Mouse (Mus musculus) kidney, postnatal 0 days (tissue): Measurements from ENCODE around the gene Nxpe4. TPM values are rescaled to one million over a fixed set of nuclear protein-coding genes. Genes with fewer than 3 reads are reported as not detected.
"Not testable (repeated sequence)": the region's sequence is repeated elsewhere in the genome, so short reads cannot be mapped to it uniquely, and the experiment has no call there.

Source experiments
- ATAC-seq: fragments of 200-750 bp; cut with Nextera tagmentation; replicated peaks from 2 replicates; pipeline ENCODE4 v1.8.0; 2017; ENCODE audit warnings: low read depth, moderate number of reproducible peaks, moderate TSS enrichment, moderate library complexity; ENCODE audit not compliant: low FRiP score
- DNase-seq: peaks from one replicate; pipeline ENCODE4 v3.0.0-alpha.2; 2016; ENCODE audit warnings: low spot score
- H3K27ac ChIP-seq: fragments of 300-500 bp; sonication (generic); 2 replicates; pipeline ENCODE4 v1.5.1; 2014; ENCODE audit warnings: mild to moderate bottlenecking
- H3K27me3 ChIP-seq: fragments of 300-500 bp; sonication (generic); 2 replicates; pipeline ENCODE4 v1.6.1; 2014; ENCODE audit warnings: low read length, mixed read lengths; ENCODE audit not compliant: insufficient read depth
- H3K36me3 ChIP-seq: fragments of 300-500 bp; sonication (generic); 2 replicates; pipeline ENCODE4 v1.6.1; 2014; ENCODE audit warnings: low read length, mixed read lengths; ENCODE audit not compliant: insufficient read depth
- H3K4me1 ChIP-seq: fragments of 300-500 bp; sonication (generic); replicated peaks from 2 replicates; pipeline ENCODE4 v1.6.1; 2014; ENCODE audit warnings: antibody characterized with exemption, low read length, mixed read lengths; ENCODE audit not compliant: insufficient read depth
- H3K4me2 ChIP-seq: fragments of 300-500 bp; sonication (generic); 2 replicates; pipeline ENCODE4 v1.6.1; 2014; ENCODE audit warnings: mild to moderate bottlenecking, low read length, moderate library complexity, mixed read lengths
- H3K4me3 ChIP-seq: fragments of 300-500 bp; sonication (generic); replicated peaks from 2 replicates; pipeline ENCODE4 v1.5.1; 2014; ENCODE audit warnings: low read depth, low read length
- H3K9ac ChIP-seq: fragments of 300-500 bp; sonication (generic); 2 replicates; pipeline ENCODE4 v1.6.1; 2014; ENCODE audit warnings: low read depth, low read length
- H3K9me3 ChIP-seq: fragments of 300-500 bp; sonication (generic); replicated peaks from 2 replicates; pipeline ENCODE4 v1.6.1; 2016; ENCODE audit warnings: low read length, inconsistent platforms, mixed read lengths
- CTCF ChIP-seq: IDR thresholded peaks from 2 replicates; pipeline ENCODE4 v1.5.1; 2016; ENCODE audit warnings: antibody characterized with exemption, low read depth, mild to moderate bottlenecking, moderate library complexity
- WGBS: fragments of 180-500 bp; shearing (Covaris S2); extraction: QIAGEN DNeasy Blood & Tissue Kit; methylation state at CpG from one replicate; pipeline ENCODE4 v1.1.7; 2014; 5-methylcytosine and 5-hydroxymethylcytosine counted together
- polyA plus RNA-seq: library from polyadenylated mRNA; unstranded; fragments of >200 nt; fragmentation: Nextera tagmentation; extraction: Ambion mirVana; gene quantifications from 2 replicates; pipeline ENCODE4 v1.2.1, GENCODE M21; 2015

The Nxpe4 gene
- polyA plus RNA-seq, 1 experiment from 2014 or later: 8.9 TPM

DNA sequence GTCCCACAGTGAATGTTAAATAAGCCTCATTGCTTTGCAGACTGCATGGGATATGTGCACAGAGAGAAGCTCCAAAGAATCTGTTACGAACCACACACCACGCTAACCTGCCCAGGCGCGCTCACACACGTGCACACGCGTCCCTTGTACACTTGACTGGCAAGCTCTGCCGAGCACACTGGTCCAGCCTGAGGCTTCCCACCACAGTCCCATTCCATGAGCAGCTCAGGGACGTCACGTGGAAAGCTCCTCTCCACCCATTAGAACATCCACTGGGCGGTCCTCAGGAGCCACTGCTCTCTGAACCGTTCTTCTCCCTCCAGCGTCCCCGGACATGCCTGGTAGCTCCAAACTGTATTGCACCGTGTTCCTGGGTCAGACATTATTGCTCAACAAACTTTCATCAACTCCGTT is 105.2 kb downstream of the Nxpe4 start:
- no peak overlapping the region for H3K27ac ChIP-seq
- no peaks in the 10 kb centered on the region for H3K9me3 ChIP-seq
- no peak overlapping the region for H3K9ac ChIP-seq
- no peaks in the 10 kb centered on the region for H3K27me3 ChIP-seq
- DNase-seq (peak; percentile 78), ATAC-seq (peak; percentile 73)
- no peaks in the 10 kb centered on the region for H3K4me1 ChIP-seq
- no peaks in the 10 kb centered on the region for H3K36me3 ChIP-seq
- H3K4me3 ChIP-seq: peak overlapping the region; percentile 27
- no peak for TF ChIP-seq CTCF
- H3K4me2 ChIP-seq: peak overlapping the region; percentile 81
- under 1% methylated on average over 16 of the region's 16 CpGs for WGBS

DNA sequence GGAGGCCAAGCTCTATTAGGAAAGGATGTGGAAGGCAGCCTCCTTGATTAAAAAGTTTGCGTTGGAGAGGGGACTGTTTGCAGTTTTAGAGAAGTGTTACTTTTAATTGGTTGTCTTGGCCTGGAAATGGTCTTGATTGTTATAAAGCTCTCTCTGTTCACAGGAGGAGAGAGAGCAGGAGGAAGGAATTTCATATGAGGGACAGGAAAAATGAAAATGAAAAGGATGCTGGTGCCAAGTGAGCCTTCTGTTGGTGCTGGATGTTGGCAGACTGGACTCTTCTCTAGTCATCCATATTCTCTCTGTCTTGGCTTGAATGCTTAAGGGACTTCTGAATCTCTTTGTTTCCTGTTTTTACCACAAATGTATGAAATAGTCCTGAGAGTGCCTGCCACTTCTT is 106.1 kb downstream of the Nxpe4 start:
- peak; percentile 26 for DNase-seq
- no peak for TF ChIP-seq CTCF
- no peaks in the 10 kb centered on the region for H3K36me3 ChIP-seq
- H3K27ac ChIP-seq: no peak overlapping the region
- H3K9ac ChIP-seq: no peak overlapping the region
- no peak overlapping the region for H3K4me2 ChIP-seq
- ATAC-seq: no peak
- WGBS: 46% methylated on average over 1 of the region's 1 CpGs
- no peak overlapping the region for H3K4me3 ChIP-seq
- no peaks in the 10 kb centered on the region for H3K4me1 ChIP-seq
- H3K27me3 ChIP-seq: no peaks in the 10 kb centered on the region
- no peaks in the 10 kb centered on the region for H3K9me3 ChIP-seq

DNA sequence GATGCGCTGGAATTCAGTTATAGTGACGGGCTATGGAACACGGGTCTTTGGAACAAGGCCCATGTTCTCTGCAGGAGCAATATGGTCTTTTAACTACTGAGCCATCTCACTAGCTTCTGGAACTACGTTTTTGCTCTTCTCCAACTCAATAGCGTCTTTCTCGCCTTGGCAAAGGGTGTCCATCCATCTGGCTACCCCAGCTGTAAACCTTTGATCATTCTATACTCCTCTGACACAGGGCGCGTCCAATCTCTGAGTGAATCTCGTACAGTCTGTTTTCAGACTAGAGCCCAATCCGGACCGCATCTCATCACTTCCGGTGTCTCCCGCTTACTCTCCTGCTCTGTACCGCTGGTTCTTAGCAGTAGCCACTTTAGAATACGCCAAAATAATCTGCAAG is 115.0 kb downstream of the Nxpe4 start:
- no peak overlapping the region for H3K4me2 ChIP-seq
- no peak for TF ChIP-seq CTCF
- no peaks in the 10 kb centered on the region for H3K27me3 ChIP-seq
- ATAC-seq (no peak), DNase-seq (no peak)
- no peaks in the 10 kb centered on the region for H3K36me3 ChIP-seq
- H3K4me1 ChIP-seq: no peaks in the 10 kb centered on the region
- no peak overlapping the region for H3K9ac ChIP-seq
- no peaks in the 10 kb centered on the region for H3K9me3 ChIP-seq
- no peak overlapping the region for H3K27ac ChIP-seq
- no peak overlapping the region for H3K4me3 ChIP-seq
- WGBS: 87% methylated on average over 15 of the region's 15 CpGs

DNA sequence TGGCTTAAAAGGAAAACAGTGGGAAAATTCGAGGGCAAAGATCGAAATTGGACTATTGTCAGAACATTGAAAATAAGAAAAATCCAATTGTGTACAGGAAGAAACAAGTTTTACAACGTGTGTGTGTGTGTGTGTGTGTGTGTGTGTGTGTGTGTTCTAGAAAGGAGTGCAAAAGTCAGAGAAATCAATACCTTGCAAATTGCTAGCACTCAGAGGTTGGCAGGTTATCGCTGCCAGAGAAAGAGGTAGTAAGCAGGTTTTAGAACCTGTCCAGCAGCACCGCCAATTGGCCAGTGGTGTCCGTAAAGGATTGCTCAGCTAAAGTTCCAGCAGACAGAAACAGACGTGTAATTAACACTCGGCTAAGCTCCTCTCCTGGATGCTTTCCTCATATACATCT is 122.4 kb downstream of the Nxpe4 start:
- WGBS: 91% methylated on average over 8 of the region's 8 CpGs
- DNase-seq (no peak), ATAC-seq (no peak)
- Histone ChIP-seq H3K9ac (no peak overlapping the region), H3K27ac (no peak overlapping the region), H3K4me2 (no peak overlapping the region), H3K4me3 (no peak overlapping the region), H3K9me3 (no peaks in the 10 kb centered on the region), H3K36me3 (no peaks in the 10 kb centered on the region), H3K4me1 (no peaks in the 10 kb centered on the region), H3K27me3 (no peaks in the 10 kb centered on the region)
- TF ChIP-seq CTCF: no peak

DNA sequence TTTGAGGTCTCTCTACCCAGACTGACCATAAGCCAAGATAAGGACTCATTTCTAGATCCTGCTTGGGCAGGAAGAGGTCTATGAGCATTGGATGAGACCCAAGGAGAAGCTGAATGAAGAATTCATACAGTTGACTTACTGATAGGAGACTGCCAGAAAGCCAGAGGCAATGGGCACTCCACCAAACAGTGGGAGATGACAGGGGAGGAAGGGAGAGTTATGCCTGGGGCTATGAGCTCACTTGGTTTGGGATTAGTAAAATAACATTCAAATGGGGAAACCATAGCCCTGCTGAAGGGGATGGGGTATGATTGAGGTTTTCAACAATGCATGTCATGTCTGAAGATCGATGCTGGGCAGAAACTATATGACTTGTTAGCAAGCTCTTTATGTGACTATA is 128.5 kb downstream of the Nxpe4 start:
- ATAC-seq: no peak
- no peak for DNase-seq
- H3K36me3 ChIP-seq: no peaks in the 10 kb centered on the region
- H3K27ac ChIP-seq: no peak overlapping the region
- no peaks in the 10 kb centered on the region for H3K9me3 ChIP-seq
- 97% methylated on average over 1 of the region's 1 CpGs for WGBS
- no peaks in the 10 kb centered on the region for H3K4me1 ChIP-seq
- no peak overlapping the region for H3K4me2 ChIP-seq
- no peak for TF ChIP-seq CTCF
- no peaks in the 10 kb centered on the region for H3K27me3 ChIP-seq
- no peak overlapping the region for H3K9ac ChIP-seq
- H3K4me3 ChIP-seq: no peak overlapping the region

DNA sequence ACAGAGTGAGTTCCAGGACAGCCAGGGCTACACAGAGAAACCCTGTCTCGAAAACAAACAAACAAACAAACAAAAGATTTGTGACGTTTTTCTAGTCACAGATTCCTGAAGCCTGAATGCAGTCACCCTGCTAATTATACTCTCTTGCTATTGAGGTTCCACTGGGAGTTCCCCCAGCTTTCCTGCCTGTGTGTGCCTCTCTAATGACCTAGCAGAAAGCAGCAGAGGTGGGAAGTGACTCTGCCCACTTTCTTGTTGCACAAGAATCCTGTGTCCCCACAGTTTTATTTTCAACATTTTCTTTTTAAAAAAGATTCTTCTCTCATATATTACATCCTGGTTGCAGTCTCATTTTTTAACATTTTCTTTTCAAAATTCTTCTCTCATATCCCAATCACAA is 132.9 kb downstream of the Nxpe4 start:
- Histone ChIP-seq H3K27ac (no peak overlapping the region), H3K9me3 (no peaks in the 10 kb centered on the region), H3K36me3 (no peaks in the 10 kb centered on the region), H3K4me2 (no peak overlapping the region), H3K4me3 (no peak overlapping the region), H3K9ac (no peak overlapping the region), H3K4me1 (no peaks in the 10 kb centered on the region), H3K27me3 (no peaks in the 10 kb centered on the region)
- ATAC-seq (no peak), DNase-seq (no peak)
- no peak for TF ChIP-seq CTCF
- 64% methylated on average over 2 of the region's 2 CpGs for WGBS

DNA sequence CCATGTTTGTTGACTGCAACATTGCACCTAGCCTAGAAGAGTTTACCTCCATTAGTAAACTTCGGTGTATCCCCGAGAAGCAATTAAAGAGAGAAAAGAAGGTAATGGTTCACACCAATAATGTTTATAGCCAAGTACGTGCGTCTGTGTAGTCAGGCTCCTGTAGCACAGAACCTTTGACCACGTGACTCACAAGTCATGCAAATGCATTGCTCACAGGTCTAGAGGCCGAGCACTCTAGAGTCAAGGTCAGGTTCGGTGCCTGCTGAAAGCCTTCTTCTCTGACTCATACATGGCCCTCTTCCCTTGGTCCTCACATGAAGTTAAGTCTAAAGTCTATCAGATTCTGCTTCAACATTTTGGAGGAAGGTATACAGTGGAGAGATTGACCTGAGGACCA is 137.2 kb downstream of the Nxpe4 start:
- no peak for TF ChIP-seq CTCF
- H3K36me3 ChIP-seq: no peaks in the 10 kb centered on the region
- DNase-seq: no peak
- H3K27ac ChIP-seq: no peak overlapping the region
- ATAC-seq: no peak
- H3K9ac ChIP-seq: no peak overlapping the region
- no peaks in the 10 kb centered on the region for H3K4me1 ChIP-seq
- 82% methylated on average over 7 of the region's 7 CpGs for WGBS
- H3K9me3 ChIP-seq: no peaks in the 10 kb centered on the region
- H3K27me3 ChIP-seq: no peaks in the 10 kb centered on the region
- no peak overlapping the region for H3K4me2 ChIP-seq
- H3K4me3 ChIP-seq: no peak overlapping the region

DNA sequence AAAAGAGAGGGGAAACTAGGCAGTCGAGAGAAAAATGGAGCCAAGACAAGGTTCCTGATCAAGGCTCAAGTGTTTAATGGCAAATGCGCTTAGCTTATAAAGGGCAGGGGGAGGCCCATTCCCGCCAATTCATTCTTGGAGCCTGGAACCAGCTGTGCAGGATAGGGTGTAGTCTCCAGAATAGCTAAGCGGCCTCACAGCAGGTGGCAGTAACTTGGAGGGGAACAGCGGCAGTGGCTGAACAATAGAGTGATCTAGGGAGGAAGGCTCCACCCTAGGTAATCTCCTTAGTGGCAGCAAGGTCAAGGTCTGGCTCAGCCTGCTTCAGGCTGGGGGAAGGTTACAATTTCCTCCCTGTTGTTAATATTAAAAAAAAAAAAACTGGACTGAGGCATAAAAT is 141.7 kb downstream of the Nxpe4 start:
- H3K4me3 ChIP-seq, H3K27me3 ChIP-seq, H3K9me3 ChIP-seq, ATAC-seq, H3K4me2 ChIP-seq, H3K27ac ChIP-seq, H3K4me1 ChIP-seq, H3K9ac ChIP-seq, H3K36me3 ChIP-seq: not testable (repeated sequence)
- WGBS: 51% methylated on average over 5 of the region's 5 CpGs
- peak; percentile 14 for DNase-seq
